Mouse (Mus musculus) forelimb bud, embryonic 11.5 days (tissue): ENCODE measurements around the gene Six2.

ENCODE experiments used
- DNase-seq: peaks from one replicate; pipeline ENCODE4 v3.0.0-alpha.2; 2012; ENCODE audit warnings: low read depth, low spot score

The Six2 gene

GRCm38 (mm10) chr17:85664202-85664601 lies 23.9 kb downstream of the Six2 start:
- DNase-seq: no peak

DNA sequence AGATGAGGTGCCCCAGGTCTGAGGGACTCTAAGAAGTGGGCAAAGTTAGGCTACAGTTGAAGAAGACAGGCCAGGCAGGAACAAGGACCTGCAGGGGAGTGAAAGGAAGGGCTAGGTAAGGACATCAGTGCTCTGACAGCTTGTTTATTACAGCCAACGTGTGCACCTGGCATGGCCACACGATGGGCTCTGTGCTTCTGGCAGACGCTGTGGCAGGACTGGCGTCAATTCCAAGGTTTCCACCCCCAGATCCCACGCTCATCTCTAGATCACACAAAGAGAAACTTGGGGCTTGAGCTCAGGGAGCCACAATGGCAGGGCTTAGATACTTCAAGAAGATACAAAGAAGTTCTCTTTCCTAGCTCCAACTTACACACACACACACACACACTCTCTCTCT lies 26.6 kb downstream of the Six2 start:
- no peak for DNase-seq

DNA sequence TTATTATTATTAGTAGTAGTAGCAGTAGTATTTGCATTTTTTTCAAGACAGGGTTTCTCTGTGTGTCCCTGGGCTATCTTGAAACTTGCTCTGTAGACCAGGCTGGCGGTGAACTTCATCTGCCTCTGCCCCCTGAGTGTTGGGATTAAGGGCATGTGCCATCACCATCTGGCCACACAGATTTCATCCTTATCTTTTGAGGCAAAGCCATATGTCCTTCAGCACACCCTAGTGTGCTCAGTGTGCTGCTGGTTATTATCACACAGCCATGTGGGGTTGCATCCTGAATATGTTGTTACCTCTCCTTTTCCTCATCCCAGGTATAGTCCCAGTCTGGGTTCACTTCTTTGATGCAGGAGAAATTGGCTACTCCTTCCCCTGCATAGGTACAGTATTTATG lies 28.1 kb downstream of the Six2 start:
- DNase-seq: no peak

- no peak for DNase-seq
Observed at GRCm38 (mm10) chr17:85645718-85646665, 42.1 kb downstream of the Six2 start.

GRCm38 (mm10) chr17:85645312-85645711 lies 42.8 kb downstream of the Six2 start:
- no peak for DNase-seq

- no peak for DNase-seq
Observed at GRCm38 (mm10) chr17:85637876-85638275, 50.2 kb downstream of the Six2 start.
